Mouse (Mus musculus) liver, embryonic 13.5 days (tissue): ENCODE measurements around the gene Ppbp. TPM values are rescaled to one million over a fixed set of nuclear protein-coding genes. Genes with fewer than 3 reads are reported as not detected.
A peak's percentile ranks its signal among the peaks of the same experiment; 100 is the strongest.

ENCODE experiments used
- ATAC-seq: fragments of 200-750 bp; cut with Nextera tagmentation; 2 replicates; pipeline ENCODE4 v1.8.0; 2017; ENCODE audit warnings: low read depth, mild to moderate bottlenecking, moderate number of reproducible peaks, moderate library complexity
- DNase-seq: peaks from one replicate; pipeline ENCODE4 v3.0.0; 2022
- H3K27ac ChIP-seq: fragments of 300-500 bp; sonication (generic); 2 replicates; pipeline ENCODE4 v1.5.1; 2015; ENCODE audit warnings: moderate library complexity, mild to moderate bottlenecking, inconsistent platforms
- H3K27me3 ChIP-seq: fragments of 300-500 bp; sonication (generic); 2 replicates; pipeline ENCODE4 v1.6.1; 2015; ENCODE audit warnings: mild to moderate bottlenecking, inconsistent platforms
- H3K36me3 ChIP-seq: fragments of 300-500 bp; sonication (generic); 2 replicates; pipeline ENCODE4 v1.6.1; 2015; ENCODE audit warnings: mild to moderate bottlenecking, inconsistent platforms
- H3K4me1 ChIP-seq: fragments of 300-500 bp; sonication (generic); replicated peaks from 2 replicates; pipeline ENCODE4 v1.6.1; 2015; ENCODE audit warnings: inconsistent platforms
- H3K4me2 ChIP-seq: fragments of 300-500 bp; sonication (generic); 2 replicates; pipeline ENCODE4 v1.6.1; 2015; ENCODE audit warnings: inconsistent platforms, mild to moderate bottlenecking, moderate library complexity
- H3K4me3 ChIP-seq: fragments of 300-500 bp; sonication (generic); replicated peaks from 2 replicates; pipeline ENCODE4 v1.5.1; 2015; ENCODE audit warnings: mild to moderate bottlenecking, inconsistent platforms
- H3K9ac ChIP-seq: fragments of 300-500 bp; sonication (generic); 2 replicates; pipeline ENCODE4 v1.6.1; 2015; ENCODE audit warnings: mild to moderate bottlenecking, inconsistent platforms
- H3K9me3 ChIP-seq: fragments of 300-500 bp; sonication (generic); replicated peaks from 2 replicates; pipeline ENCODE4 v1.6.1; 2016; ENCODE audit warnings: inconsistent platforms
- WGBS: fragments of 180-500 bp; shearing (Covaris S2); methylation state at CpG from one replicate; pipeline ENCODE4 v1.1.7; 2015; ENCODE audit not compliant: insufficient replicate concordance; 5-methylcytosine and 5-hydroxymethylcytosine counted together
- polyA plus RNA-seq: library from polyadenylated mRNA; unstranded; fragments of >200 nt; fragmentation: Nextera tagmentation; extraction: Ambion mirVana; gene quantifications from 2 replicates; pipeline ENCODE4 v1.2.1, GENCODE M21; 2015

Gene Ppbp
- 207 and 220 TPM in 2 replicates for polyA plus RNA-seq

DNA sequence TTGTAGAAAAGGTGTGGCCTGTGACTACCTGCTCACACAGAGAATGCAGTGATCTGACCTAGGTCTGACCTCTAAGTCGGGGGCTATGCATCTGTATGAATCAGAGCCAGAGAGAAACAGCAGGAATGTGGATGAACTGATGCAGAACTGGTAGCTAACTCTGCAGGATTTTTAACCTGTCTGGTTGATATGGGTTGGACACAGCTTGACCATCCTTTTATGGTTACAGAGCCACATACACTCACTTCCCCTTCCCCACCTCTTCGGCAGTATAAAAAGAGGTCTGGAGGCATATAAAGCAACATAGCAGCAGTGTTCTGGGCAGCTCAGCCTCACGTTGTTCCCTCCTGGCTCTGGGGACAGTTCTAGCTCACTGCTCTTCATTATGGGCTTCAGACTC is at the start of gene Ppbp:
TSS of gene Ppbp (plus strand) at position 301 of the 400 bp plus-strand sequence.
- H3K4me2 ChIP-seq = no peak within 1 kb of the TSS
- DNase-seq (no peak), ATAC-seq (no peak)
- no peaks in the 10 kb centered on the region for H3K27me3 ChIP-seq
- no peak within 1 kb of the TSS for H3K27ac ChIP-seq
- H3K9me3 ChIP-seq = no peaks in the 10 kb centered on the region
- no peaks in the 10 kb centered on the region for H3K36me3 ChIP-seq
- H3K4me3 ChIP-seq = no peak within 1 kb of the TSS
- WGBS = 41% methylated on average over 3 of the region's 3 CpGs
- 0 out of 2 replicates have a peak, but pooled peaks cover 7% of the 10 kb centered on the region for H3K4me1 ChIP-seq
- H3K9ac ChIP-seq = no peak within 1 kb of the TSS

DNA sequence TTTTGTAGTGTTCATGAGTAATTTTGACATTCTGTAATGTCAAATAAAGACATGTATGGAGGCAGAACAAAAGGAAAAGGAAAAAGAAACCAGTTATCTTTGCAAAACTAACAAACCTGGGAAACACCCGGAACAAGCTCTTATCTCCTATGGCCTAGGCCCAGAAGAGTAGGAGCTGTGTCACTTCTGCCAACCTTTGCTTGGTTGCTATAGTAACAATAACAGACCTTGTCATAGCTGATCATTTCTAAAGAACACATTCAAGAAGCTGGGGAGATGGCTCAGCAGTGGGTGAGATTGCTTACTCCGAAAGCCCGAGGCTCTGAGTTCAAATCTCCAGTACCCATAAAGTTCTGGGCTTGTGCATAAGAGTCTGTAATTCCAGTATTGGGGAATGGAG is 45.7 kb upstream of the Ppbp start:
- no peak for DNase-seq
- no peaks in the 10 kb centered on the region for H3K4me1 ChIP-seq
- H3K4me2 ChIP-seq = no peak overlapping the region
- no peaks in the 10 kb centered on the region for H3K9me3 ChIP-seq
- 64% methylated on average over 3 of the region's 3 CpGs for WGBS
- no peak overlapping the region for H3K9ac ChIP-seq
- no peak for ATAC-seq
- H3K36me3 ChIP-seq = no peaks in the 10 kb centered on the region
- no peak overlapping the region for H3K4me3 ChIP-seq
- H3K27me3 ChIP-seq = no peaks in the 10 kb centered on the region
- H3K27ac ChIP-seq = no peak overlapping the region

DNA sequence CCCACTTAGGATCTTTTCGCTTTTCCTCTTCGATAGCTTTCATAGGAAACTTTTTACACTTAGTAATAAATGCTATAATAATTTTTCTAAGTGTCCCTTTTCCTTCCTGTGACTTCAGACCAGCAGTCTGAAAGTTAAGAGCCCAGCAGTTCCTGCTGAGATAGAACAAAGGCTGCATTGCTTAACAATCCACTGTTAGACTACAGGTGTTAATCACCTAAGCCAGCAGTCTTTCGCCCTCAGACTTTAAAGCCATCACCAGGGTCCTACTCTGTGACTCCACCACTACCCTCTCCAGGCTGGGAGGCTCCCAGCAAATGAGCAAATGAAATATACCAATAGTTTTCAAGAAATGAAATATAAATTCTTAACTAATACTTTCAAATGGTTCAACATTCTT is 40.1 kb upstream of the Ppbp start:
- H3K9ac ChIP-seq = no peak overlapping the region
- ATAC-seq (no peak), DNase-seq (no peak)
- H3K9me3 ChIP-seq = no peaks in the 10 kb centered on the region
- H3K4me1 ChIP-seq = no peaks in the 10 kb centered on the region
- no peak overlapping the region for H3K27ac ChIP-seq
- WGBS = 63% methylated on average over 3 of the region's 3 CpGs
- H3K27me3 ChIP-seq = no peaks in the 10 kb centered on the region
- H3K4me2 ChIP-seq = no peak overlapping the region
- H3K4me3 ChIP-seq = no peak overlapping the region
- H3K36me3 ChIP-seq = no peaks in the 10 kb centered on the region

DNA sequence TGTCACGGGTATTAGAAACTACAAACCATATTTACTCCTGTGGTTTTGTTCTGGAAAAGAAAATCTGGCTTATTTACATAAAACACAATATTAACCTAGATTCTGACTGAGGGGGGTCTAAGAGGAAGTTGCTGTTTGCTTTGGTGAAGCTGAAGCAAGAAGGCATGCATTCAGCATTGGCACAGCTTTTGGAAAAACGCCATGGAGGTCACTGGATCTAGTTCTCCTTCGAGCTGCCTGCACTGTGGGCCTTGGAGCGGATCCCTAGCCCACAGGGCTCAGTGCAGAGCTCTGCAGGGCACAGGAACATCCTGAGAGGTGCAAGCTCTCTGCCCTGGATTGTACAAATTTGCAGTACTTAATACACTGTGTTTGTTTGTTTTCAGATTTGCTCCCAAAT is 36.8 kb upstream of the Ppbp start:
- Histone ChIP-seq H3K27me3 (no peaks in the 10 kb centered on the region), H3K36me3 (no peaks in the 10 kb centered on the region), H3K27ac (no peak overlapping the region), H3K4me2 (no peak overlapping the region), H3K4me1 (no peaks in the 10 kb centered on the region), H3K9me3 (no peaks in the 10 kb centered on the region), H3K4me3 (no peak overlapping the region), H3K9ac (no peak overlapping the region)
- ATAC-seq (no peak), DNase-seq (no peak)
- WGBS = 48% methylated on average over 4 of the region's 4 CpGs

DNA sequence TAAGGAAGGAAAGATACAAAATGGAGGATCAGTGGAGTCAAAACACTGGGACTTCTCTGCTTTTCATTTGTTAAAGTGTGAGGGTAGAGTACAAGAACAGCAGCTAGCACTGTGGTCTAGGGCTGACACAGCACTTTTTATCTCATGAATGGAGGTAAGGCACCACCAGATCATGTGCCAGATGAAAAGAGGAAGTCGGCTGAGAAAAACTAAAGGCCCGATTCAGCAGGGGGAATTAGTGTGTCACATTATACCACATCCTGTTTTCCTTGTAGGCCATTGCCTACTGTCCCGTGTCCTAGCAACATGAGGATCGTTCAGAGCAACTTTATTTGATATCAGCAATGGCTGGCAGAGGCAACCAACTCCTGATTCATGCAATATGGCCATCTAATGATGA is 26.3 kb upstream of the Ppbp start:
- Histone ChIP-seq H3K9me3 (no peaks in the 10 kb centered on the region), H3K4me3 (no peak overlapping the region), H3K4me2 (no peak overlapping the region), H3K36me3 (no peaks in the 10 kb centered on the region), H3K4me1 (no peaks in the 10 kb centered on the region), H3K9ac (no peak overlapping the region), H3K27ac (no peak overlapping the region), H3K27me3 (no peaks in the 10 kb centered on the region)
- DNase-seq = peak; percentile 15
- 15% methylated on average over 4 of the region's 4 CpGs for WGBS
- ATAC-seq = peak; percentile 39; the same call in 1 of the 2 replicates

DNA sequence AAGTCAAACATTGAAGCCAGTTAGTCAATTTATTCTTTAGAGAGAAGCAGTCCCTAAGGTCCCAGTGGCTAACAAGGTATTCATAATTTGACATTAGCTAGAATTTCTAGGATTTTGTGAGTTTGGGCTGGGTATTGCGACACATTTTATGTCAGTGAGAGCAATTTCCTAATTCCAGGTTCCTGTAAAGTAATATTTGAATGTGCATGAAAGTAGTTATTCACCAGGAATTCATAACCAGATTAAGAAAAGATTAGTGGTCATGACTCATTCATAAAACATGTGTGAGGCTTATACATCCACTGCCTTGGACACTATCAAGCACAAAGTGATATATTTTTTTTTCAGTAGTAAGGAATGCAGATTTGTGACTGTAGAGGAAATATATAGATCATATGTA is 14.4 kb upstream of the Ppbp start:
- no peak overlapping the region for H3K4me3 ChIP-seq
- H3K36me3 ChIP-seq = no peaks in the 10 kb centered on the region
- H3K27me3 ChIP-seq = peaks cover 7% of the 10 kb centered on the region
- no peak overlapping the region for H3K4me2 ChIP-seq
- DNase-seq (no peak), ATAC-seq (no peak)
- no peaks in the 10 kb centered on the region for H3K4me1 ChIP-seq
- H3K9me3 ChIP-seq = no peaks in the 10 kb centered on the region
- WGBS = 72% methylated on average over 1 of the region's 1 CpGs
- H3K27ac ChIP-seq = no peak overlapping the region
- H3K9ac ChIP-seq = no peak overlapping the region

DNA sequence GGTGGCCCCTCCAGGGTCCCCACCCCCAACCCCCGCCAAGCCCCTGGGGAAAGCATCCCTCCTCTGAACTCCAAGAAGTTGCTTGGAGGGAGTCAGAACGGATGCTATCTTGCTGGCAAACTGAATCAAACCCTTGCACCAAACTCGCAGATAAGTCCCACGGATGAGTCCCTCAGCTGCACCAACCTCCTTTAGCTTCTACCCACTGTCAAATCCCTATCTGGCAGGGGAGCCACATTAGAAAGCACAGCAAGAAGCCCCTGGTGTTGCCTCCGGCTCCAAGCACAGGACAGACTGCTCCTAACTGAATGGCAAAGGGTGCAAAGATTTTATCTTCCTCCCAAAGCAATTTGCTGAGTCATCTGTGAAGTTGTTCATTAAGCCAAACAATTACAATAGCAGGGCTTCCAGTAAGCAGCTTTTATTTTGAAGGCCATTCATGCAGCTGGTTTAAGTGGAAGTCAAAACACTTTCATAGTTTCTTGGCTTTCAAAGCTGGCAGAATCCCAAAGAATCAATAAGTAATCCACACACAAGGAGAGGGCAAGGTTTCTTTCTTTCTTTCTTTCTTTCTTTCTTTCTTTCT is 10.2 kb upstream of the Ppbp start:
- no peak for ATAC-seq

DNA sequence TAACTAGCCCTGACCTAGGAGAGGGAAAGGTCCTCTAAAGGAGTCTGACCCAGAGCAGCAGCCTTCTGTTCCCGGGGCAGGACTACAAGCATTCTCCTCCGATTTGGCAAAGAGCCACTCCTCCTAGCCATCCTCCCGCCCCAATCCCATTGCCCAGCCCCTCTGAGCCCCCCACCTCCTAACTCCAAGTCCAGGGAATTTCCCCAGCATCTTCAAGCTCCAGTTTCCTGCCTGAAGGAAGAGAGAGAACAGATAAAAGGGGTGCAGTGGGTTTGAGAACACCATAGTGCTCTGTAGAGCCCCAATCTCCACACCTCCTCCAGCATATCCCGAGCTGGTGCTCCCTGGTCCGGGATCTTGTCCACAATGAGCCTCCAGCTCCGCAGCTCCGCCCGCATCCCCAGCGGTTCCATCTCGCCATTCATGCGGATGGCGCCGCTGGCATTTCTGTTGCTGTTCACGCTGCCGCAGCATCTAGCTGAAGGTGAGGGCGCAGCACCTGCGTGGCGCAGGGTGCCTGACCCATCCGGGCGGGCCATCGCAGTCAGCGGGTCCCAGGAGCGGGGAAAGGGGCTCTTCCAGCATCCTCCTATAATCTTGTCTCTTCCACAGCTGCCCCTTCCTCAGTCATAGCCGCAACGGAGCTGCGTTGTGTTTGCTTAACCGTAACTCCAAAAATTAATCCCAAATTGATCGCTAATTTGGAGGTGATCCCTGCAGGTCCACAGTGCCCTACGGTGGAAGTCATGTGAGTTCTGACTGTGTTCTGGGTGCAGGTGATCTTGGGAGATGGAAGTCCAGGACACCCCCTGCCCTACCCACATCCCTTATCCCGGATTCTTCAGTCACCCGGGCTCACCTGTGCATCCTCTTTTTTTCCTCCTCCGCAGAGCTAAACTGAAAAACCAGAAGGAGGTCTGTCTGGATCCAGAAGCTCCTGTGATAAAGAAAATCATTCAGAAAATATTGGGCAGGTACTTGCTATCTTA is 8.9 kb upstream of the Ppbp start, which contains the start of gene Cxcl5:
TSS of gene Cxcl5 (plus strand) at position 284 of the 989 bp plus-strand sequence.
- DNase-seq (no peak), ATAC-seq (no peak)
- Histone ChIP-seq H3K4me2 (peak within 1 kb of the TSS; percentile 38; the same call in 1 of the 2 replicates), H3K27ac (no peak within 1 kb of the TSS), H3K4me1 (peaks cover 5% of the 10 kb centered on the region; the same call in 1 of the 2 replicates), H3K27me3 (peaks cover 18% of the 10 kb centered on the region), H3K9ac (no peak within 1 kb of the TSS), H3K4me3 (peak within 1 kb of the TSS; percentile 25; the same call in 1 of the 2 replicates), H3K36me3 (no peaks in the 10 kb centered on the region), H3K9me3 (no peaks in the 10 kb centered on the region)
- 8% methylated on average over 32 of the region's 32 CpGs for WGBS

More for the DNA sequence above, 10.2 kb upstream of the Ppbp start:
- Histone ChIP-seq H3K4me3 (no peak overlapping the region), H3K36me3 (no peaks in the 10 kb centered on the region), H3K27me3 (peaks cover 18% of the 10 kb centered on the region), H3K27ac (no peak overlapping the region), H3K4me2 (no peak overlapping the region), H3K9ac (no peak overlapping the region), H3K4me1 (peaks cover 5% of the 10 kb centered on the region; the same call in 1 of the 2 replicates), H3K9me3 (no peaks in the 10 kb centered on the region)
- no peak for DNase-seq
- 29% methylated on average over 5 of the region's 5 CpGs for WGBS

DNA sequence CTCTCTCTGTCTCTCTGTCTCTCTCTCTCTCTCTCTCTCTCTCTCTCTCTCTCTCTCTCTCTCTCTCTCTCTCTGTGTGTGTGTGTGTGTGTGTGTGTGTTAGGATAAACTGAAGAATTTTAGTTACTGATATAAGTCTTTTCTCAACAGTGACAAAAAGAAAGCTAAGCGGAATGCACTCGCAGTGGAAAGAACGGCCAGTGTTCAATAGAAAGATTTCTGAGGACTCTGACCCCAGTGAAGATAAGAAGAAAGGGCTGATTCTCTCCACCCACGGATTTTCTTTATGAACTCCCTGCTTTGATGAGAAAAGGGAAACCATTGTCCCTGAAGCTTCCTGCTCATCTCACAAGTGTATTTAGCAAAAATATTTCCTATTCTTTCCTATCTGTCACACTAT is 8.0 kb upstream of the Ppbp start:
- ATAC-seq = no peak
- peaks cover 18% of the 10 kb centered on the region for H3K27me3 ChIP-seq
- WGBS = 47% methylated on average over 4 of the region's 4 CpGs
- no peak overlapping the region for H3K4me3 ChIP-seq
- no peaks in the 10 kb centered on the region for H3K36me3 ChIP-seq
- no peaks in the 10 kb centered on the region for H3K9me3 ChIP-seq
- H3K9ac ChIP-seq = no peak overlapping the region
- no peak overlapping the region for H3K27ac ChIP-seq
- no peak overlapping the region for H3K4me2 ChIP-seq
- H3K4me1 ChIP-seq = peaks cover 5% of the 10 kb centered on the region; the same call in 1 of the 2 replicates
- DNase-seq = no peak

DNA sequence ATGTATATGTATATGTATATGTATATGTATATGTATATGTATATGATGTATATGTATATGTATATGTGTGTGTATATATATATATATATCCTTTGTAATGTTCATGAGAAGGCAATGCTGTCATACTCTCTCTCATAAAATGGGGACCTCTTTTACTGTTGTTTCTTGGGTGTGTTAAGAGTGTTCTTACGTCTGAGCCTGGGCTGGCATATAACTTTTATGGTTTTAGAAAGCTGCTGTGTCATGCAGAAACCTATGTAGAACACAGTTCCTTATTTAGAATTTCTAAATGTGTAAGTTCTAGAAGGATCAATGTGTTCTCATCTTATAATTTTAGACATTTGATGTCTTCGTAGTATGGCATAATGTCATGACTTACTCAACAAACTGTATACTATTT is 7.5 kb upstream of the Ppbp start:
- DNase-seq (no peak), ATAC-seq (no peak)
- Histone ChIP-seq H3K9me3 (no peaks in the 10 kb centered on the region), H3K27ac (no peak overlapping the region), H3K4me3 (no peak overlapping the region), H3K4me1 (peaks cover 5% of the 10 kb centered on the region; the same call in 1 of the 2 replicates), H3K9ac (no peak overlapping the region), H3K36me3 (no peaks in the 10 kb centered on the region), H3K4me2 (no peak overlapping the region), H3K27me3 (peaks cover 18% of the 10 kb centered on the region)
- WGBS = 64% methylated on average over 2 of the region's 2 CpGs

DNA sequence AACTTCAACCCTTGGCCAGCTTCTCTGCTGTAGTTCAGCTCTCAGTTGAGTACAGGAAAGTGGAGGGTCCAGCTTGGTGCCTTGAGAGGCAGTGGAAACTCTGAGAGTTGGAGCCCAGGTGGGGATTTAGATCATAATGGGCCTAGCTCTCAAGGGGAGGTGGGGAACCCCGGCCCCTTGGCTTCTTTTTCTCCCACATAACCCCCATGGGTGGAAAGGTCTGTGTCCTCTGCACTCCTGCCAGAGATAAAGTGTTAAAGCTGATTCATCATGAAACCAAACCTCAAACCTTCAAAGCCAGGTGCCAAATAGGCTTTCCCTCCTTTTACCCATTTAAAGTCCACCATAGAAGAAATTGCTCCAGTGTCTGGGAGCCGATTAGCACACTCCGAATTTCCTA is 6.5 kb upstream of the Ppbp start:
- ATAC-seq (no peak), DNase-seq (no peak)
- Histone ChIP-seq H3K27me3 (peaks cover 18% of the 10 kb centered on the region), H3K27ac (no peak overlapping the region), H3K4me2 (no peak overlapping the region), H3K9ac (no peak overlapping the region), H3K4me3 (no peak overlapping the region), H3K9me3 (no peaks in the 10 kb centered on the region), H3K4me1 (peaks cover 5% of the 10 kb centered on the region; the same call in 1 of the 2 replicates), H3K36me3 (no peaks in the 10 kb centered on the region)
- 57% methylated on average over 3 of the region's 3 CpGs for WGBS
